Mouse (Mus musculus) liver, postnatal 0 days (tissue): ENCODE results near the gene Purb. TPM values are rescaled to one million over a fixed set of nuclear protein-coding genes. Genes with fewer than 3 reads are reported as not detected.
"Not testable (repeated sequence)": the region's sequence is repeated elsewhere in the genome, so short reads cannot be mapped to it uniquely, and the experiment has no call there.

Experiments used
- ATAC-seq: fragments of 200-750 bp; cut with Nextera tagmentation; 2 replicates; pipeline ENCODE4 v1.8.0; 2017; ENCODE audit warnings: mild to moderate bottlenecking, moderate library complexity
- DNase-seq: peaks from one replicate; pipeline ENCODE4 v3.0.0-alpha.2; 2016
- H3K27ac ChIP-seq: fragments of 300-500 bp; sonication (generic); 2 replicates; pipeline ENCODE4 v1.5.1; 2014; ENCODE audit warnings: antibody characterized with exemption, moderate library complexity, mild to moderate bottlenecking, low read depth
- H3K27me3 ChIP-seq: fragments of 300-500 bp; sonication (generic); 2 replicates; pipeline ENCODE4 v1.6.1; 2014; ENCODE audit warnings: low read length, control low read depth, mixed read lengths; ENCODE audit not compliant: insufficient read depth
- H3K36me3 ChIP-seq: fragments of 300-500 bp; sonication (generic); replicated peaks from 2 replicates; pipeline ENCODE4 v1.6.1; 2014; ENCODE audit warnings: mild to moderate bottlenecking, control low read depth, low read length, moderate library complexity, mixed read lengths; ENCODE audit not compliant: insufficient read depth
- H3K4me1 ChIP-seq: fragments of 300-500 bp; sonication (generic); 2 replicates; pipeline ENCODE4 v1.6.1; 2014; ENCODE audit warnings: antibody characterized with exemption, mild to moderate bottlenecking, control low read depth; ENCODE audit not compliant: insufficient read depth
- H3K4me2 ChIP-seq: fragments of 300-500 bp; sonication (generic); 2 replicates; pipeline ENCODE4 v1.6.1; 2014; ENCODE audit warnings: low read depth, mild to moderate bottlenecking, low read length, moderate library complexity, mixed read lengths
- H3K4me3 ChIP-seq: fragments of 300-500 bp; sonication (generic); 2 replicates; pipeline ENCODE4 v1.5.1; 2014; ENCODE audit warnings: low read depth, low read length
- H3K9ac ChIP-seq: fragments of 300-500 bp; sonication (generic); replicated peaks from 2 replicates; pipeline ENCODE4 v1.6.1; 2014; ENCODE audit warnings: mild to moderate bottlenecking, moderate library complexity
- H3K9me3 ChIP-seq: fragments of 300-500 bp; sonication (generic); 2 replicates; pipeline ENCODE4 v1.6.1; 2016; ENCODE audit warnings: mild to moderate bottlenecking, control low read depth, low read length, mixed read lengths
- CTCF ChIP-seq: sonication (generic); IDR thresholded peaks from 2 replicates; pipeline ENCODE4 v1.5.1; 2016; ENCODE audit warnings: antibody characterized with exemption, low read depth
- EP300 ChIP-seq: IDR thresholded peaks from 2 replicates; pipeline ENCODE4 v1.6.1; 2016; ENCODE audit warnings: antibody characterized with exemption, low read depth, mild to moderate bottlenecking
- WGBS: fragments of 180-500 bp; shearing (Covaris S2); extraction: QIAGEN DNeasy Blood & Tissue Kit; methylation state at CpG from one replicate; pipeline ENCODE4 v1.1.7; 2014; ENCODE audit not compliant: insufficient replicate concordance; 5-methylcytosine and 5-hydroxymethylcytosine counted together
- polyA plus RNA-seq: library from polyadenylated mRNA; unstranded; fragments of >200 nt; fragmentation: Nextera tagmentation; extraction: Ambion mirVana; gene quantifications from 2 replicates; pipeline ENCODE4 v1.2.1, GENCODE M21; 2015

Purb gene
- polyA plus RNA-seq, 1 experiment from 2014 or later = 6.1 TPM

DNA sequence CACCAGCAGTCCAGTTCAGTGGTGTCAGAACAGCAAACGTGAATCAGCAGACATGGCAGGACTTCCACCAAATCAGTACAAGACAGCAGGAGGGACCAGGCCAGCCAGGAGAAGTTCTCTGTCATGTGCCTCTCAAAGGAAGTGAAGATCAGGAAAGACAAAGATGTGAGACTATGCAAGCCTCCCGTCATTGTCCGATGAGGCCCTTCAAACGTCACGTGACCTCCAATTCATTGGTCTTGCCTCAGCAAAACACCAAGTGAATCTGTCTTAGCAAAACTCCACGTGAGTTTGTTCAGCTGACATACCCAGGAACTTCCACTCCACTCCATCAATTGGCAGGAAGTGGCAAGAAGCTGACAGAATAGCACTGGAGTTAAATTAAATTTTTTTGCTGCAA, 19.6 kb downstream of the Purb start:
- 65% methylated on average over 6 of the region's 6 CpGs for WGBS
- ATAC-seq (no peak), DNase-seq (no peak)
- Histone ChIP-seq H3K4me1 (no peaks in the 10 kb centered on the region), H3K36me3 (no peaks in the 10 kb centered on the region), H3K9ac (no peak overlapping the region), H3K27me3 (no peaks in the 10 kb centered on the region), H3K27ac (no peak overlapping the region), H3K4me3 (no peak overlapping the region), H3K4me2 (no peak overlapping the region), H3K9me3 (no peaks in the 10 kb centered on the region)
- TF ChIP-seq EP300 (no peak), CTCF (no peak)

DNA sequence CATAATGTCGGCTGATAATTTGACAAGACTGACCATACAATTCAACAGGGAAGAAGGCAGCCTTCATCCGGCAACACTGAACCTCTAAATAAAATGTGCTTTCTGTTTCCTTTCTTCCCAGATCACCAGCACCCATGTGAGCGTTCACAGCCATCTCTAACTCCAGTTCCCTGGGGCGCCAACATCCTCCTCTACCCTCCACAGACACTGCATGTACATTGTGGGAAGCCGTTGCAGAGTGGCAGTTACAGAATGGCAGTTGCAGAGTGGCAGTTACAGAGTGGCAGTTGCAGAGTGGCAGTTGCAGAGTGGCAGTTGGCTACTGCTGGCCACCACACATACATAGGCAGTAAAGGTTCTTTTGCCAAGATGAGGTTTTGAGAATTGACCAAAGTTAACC, 27.6 kb downstream of the Purb start:
- not testable (repeated sequence) for H3K4me1 ChIP-seq, H3K27me3 ChIP-seq, ATAC-seq, H3K36me3 ChIP-seq, H3K9ac ChIP-seq, H3K4me2 ChIP-seq, H3K4me3 ChIP-seq, DNase-seq, H3K27ac ChIP-seq, H3K9me3 ChIP-seq
- 86% methylated on average over 5 of the region's 5 CpGs for WGBS

DNA sequence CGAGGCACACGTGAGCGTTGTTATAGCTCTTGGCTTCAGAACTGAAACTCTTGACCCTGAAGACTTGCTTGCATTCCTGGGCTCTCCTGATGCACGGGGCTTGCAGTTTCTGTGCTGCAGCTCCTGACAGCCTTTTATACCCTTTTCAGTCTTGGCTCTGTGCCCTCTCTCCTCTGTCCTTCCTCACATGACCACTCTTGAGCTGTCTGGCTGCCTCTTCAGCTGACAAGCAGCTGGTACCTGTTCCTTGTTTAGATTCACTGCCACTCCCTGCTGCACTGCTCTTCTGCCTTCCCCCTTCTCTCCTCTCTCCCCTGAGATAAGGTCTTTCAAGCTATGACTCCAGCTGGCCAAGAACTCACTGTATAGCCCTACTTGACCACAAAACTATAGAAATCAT, 28.2 kb downstream of the Purb start:
- ATAC-seq (no peak), DNase-seq (no peak)
- Histone ChIP-seq H3K4me3 (no peak overlapping the region), H3K9ac (no peak overlapping the region), H3K27me3 (no peaks in the 10 kb centered on the region), H3K4me2 (no peak overlapping the region), H3K9me3 (no peaks in the 10 kb centered on the region), H3K27ac (no peak overlapping the region), H3K4me1 (peaks cover 4% of the 10 kb centered on the region; the same call in 1 of the 2 replicates), H3K36me3 (no peaks in the 10 kb centered on the region)
- WGBS = 79% methylated on average over 4 of the region's 4 CpGs
- no peak for TF ChIP-seq CTCF
- TF ChIP-seq EP300 = no peak

DNA sequence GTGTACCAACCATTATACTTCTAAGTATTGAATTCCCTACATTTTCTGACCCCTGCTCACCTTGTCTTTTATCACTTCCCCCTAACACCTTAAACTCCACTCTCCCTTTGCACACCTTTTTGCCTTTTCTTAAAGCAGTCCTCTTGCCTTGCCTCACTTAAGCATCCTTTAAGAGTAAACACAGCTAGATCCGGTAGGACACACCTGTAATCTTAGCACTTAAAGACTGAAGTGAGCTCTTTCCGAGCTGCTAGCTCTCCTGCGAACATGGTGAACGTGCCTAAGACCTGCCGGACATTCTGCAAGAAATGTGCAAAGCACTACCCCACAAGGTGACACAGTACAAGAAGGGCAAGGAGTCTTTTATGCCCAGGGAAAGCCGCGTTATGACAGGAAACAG, 29.8 kb downstream of the Purb start:
- H3K36me3 ChIP-seq = peaks cover 7% of the 10 kb centered on the region; the same call in 1 of the 2 replicates
- H3K9ac ChIP-seq = no peak overlapping the region
- no peak overlapping the region for H3K4me3 ChIP-seq
- 86% methylated on average over 7 of the region's 7 CpGs for WGBS
- H3K9me3 ChIP-seq = no peaks in the 10 kb centered on the region
- H3K27ac ChIP-seq = no peak overlapping the region
- TF ChIP-seq EP300 = no peak
- DNase-seq (no peak), ATAC-seq (no peak)
- H3K4me1 ChIP-seq = peaks cover 4% of the 10 kb centered on the region; the same call in 1 of the 2 replicates
- H3K4me2 ChIP-seq = no peak overlapping the region
- no peaks in the 10 kb centered on the region for H3K27me3 ChIP-seq

DNA sequence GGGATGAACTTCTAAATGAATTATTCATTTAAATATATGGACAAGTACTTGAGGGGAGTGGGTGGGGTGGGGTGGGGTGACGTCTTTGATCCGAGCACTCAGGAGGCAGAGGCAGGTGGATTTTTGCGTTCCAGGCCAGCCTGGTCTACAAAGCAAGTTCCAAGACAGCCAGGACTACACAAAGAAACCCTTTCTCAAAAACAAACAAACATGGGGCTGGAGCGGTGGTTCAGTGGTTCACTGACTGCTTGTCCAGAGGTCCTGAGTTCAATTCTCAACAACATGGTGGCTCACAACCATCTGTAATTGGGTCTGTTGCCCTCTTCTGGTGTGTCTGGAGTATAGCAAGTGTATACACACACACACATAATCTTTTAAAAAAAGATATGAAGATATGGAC, 30.3 kb downstream of the Purb start:
- DNase-seq (no peak), ATAC-seq (no peak)
- H3K4me1 ChIP-seq = peaks cover 4% of the 10 kb centered on the region; the same call in 1 of the 2 replicates
- no peak for TF ChIP-seq EP300
- TF ChIP-seq CTCF = no peak
- no peak overlapping the region for H3K4me3 ChIP-seq
- peak overlapping the region; percentile 65; the same call in 1 of the 2 replicates for H3K4me2 ChIP-seq
- no peaks in the 10 kb centered on the region for H3K27me3 ChIP-seq
- no peaks in the 10 kb centered on the region for H3K9me3 ChIP-seq
- WGBS = 76% methylated on average over 4 of the region's 4 CpGs
- H3K9ac ChIP-seq = no peak overlapping the region
- peaks cover 9% of the 10 kb centered on the region for H3K36me3 ChIP-seq
- H3K27ac ChIP-seq = peak overlapping the region; percentile 71

DNA sequence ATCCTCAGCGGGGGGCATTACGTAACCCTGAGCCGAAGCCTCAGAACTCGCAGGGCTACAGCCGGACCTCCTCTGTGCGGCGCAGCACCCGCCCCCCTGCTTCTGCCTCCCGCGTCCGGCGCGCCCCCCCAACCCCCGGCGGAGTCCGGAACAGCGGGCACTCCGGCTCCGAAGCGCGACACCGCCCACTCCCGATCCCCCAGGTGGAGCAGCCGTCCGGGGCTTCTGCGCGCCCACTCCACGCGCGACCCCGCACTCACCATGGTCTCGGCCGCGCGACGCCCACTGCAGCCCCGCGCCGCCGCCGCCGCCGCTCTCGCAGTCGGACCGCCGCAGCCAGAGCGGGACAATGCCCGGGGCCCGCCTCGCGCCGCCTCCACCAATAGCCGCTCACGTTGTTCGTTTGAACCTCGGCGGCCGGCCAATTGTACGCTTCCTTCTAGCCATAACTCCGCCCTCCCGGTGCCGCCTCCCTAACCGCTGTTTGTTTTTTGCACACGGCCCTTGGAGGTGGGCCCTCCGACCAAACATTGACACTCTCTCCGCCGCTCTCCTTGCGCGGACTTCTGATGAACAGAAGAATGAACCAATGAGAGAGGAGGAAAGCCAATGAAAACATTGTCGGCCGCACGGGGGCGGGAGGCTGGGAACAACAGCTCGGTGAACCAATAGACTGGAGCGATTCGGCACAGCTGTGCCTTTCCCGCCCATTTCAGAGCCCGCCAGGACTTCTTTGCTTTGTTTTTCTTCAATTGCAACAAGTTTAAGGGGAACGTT, 31.5 kb downstream of the Purb start, which contains the start of gene H2afv:
Gene H2afv, minus strand, starts transcription at position 367 of the 777 bp plus-strand sequence.
- Histone ChIP-seq H3K4me3 (peak within 1 kb of the TSS; percentile 69), H3K4me1 (peaks cover 4% of the 10 kb centered on the region; the same call in 1 of the 2 replicates), H3K27me3 (no peaks in the 10 kb centered on the region), H3K9me3 (no peaks in the 10 kb centered on the region), H3K9ac (peak within 1 kb of the TSS; percentile 87), H3K4me2 (peak within 1 kb of the TSS; percentile 82), H3K27ac (peak within 1 kb of the TSS; percentile 90), H3K36me3 (peaks cover 10% of the 10 kb centered on the region)
- WGBS = under 1% methylated on average over 70 of the region's 80 CpGs
- peak; percentile 97 for ATAC-seq
- peak; percentile 99 for DNase-seq
- TF ChIP-seq EP300 (peak; percentile 74), CTCF (peak; percentile 63)
